Mouse (Mus musculus): ENCODE measurements around the gene Dazap1. TPM values are rescaled to one million over a fixed set of nuclear protein-coding genes. Genes with fewer than 3 reads are reported as not detected.
A peak's percentile ranks its signal among the peaks of the same experiment; 100 is the strongest.
"Not testable (repeated sequence)": the region's sequence is repeated elsewhere in the genome, so short reads cannot be mapped to it uniquely, and the experiment has no call there.

Dazap1 gene
- total RNA-seq, 2 experiments from 2014 or later: 49.9 to 51.0 TPM

GRCm38 (mm10) chr10:80247849-80248248, 13.4 kb upstream of the Dazap1 start:
- intact Hi-C loops (cut with DNase I; ENCODE audit: low total_unique reads): no loop called here
- DNase-seq: no peak

GRCm38 (mm10) chr10:80248437-80248836, 12.8 kb upstream of the Dazap1 start:
- DNase-seq; intact Hi-C loops (cut with DNase I; ENCODE audit: low total_unique reads): not testable (repeated sequence)

- DNase-seq: peak; percentile 89
- intact Hi-C loops (cut with DNase I; ENCODE audit: low total_unique reads): no loop called here
These were observed 12.2 kb upstream of the Dazap1 start, which contains the start of gene Ndufs7 for GRCm38 (mm10) chr10:80248971-80249640. Ndufs7 (plus strand) TSS chr10:80249121.

GRCm38 (mm10) chr10:80250059-80250458, 11.2 kb upstream of the Dazap1 start:
- intact Hi-C loops (cut with DNase I; ENCODE audit: low total_unique reads): no loop called here

GRCm38 (mm10) chr10:80250573-80250972, 10.7 kb upstream of the Dazap1 start:
- intact Hi-C loops (cut with DNase I; ENCODE audit: low total_unique reads): no loop called here
- DNase-seq: no peak

More at GRCm38 (mm10) chr10:80250059-80250458, 11.2 kb upstream of the Dazap1 start:
- DNase-seq: no peak

- intact Hi-C loops (cut with DNase I; ENCODE audit: low total_unique reads): no loop called here
These were observed 9.3 kb upstream of the Dazap1 start for GRCm38 (mm10) chr10:80252011-80252410.

GRCm38 (mm10) chr10:80252493-80253274, 8.6 kb upstream of the Dazap1 start:
- no peak for DNase-seq

More at GRCm38 (mm10) chr10:80252011-80252410, 9.3 kb upstream of the Dazap1 start:
- no peak for DNase-seq

GRCm38 (mm10) chr10:80253551-80253950, 7.7 kb upstream of the Dazap1 start:
- DNase-seq: no peak
- intact Hi-C loops (cut with DNase I; ENCODE audit: low total_unique reads): no loop called here

More at GRCm38 (mm10) chr10:80252493-80253274, 8.6 kb upstream of the Dazap1 start:
- intact Hi-C loops (cut with DNase I; ENCODE audit: low total_unique reads): no loop called here

GRCm38 (mm10) chr10:80254331-80255297, 6.7 kb upstream of the Dazap1 start:
- intact Hi-C loops (cut with DNase I; ENCODE audit: low total_unique reads): no loop called here

GRCm38 (mm10) chr10:80255881-80256535, 5.3 kb upstream of the Dazap1 start:
- peak; percentile 54 for DNase-seq

More at GRCm38 (mm10) chr10:80254331-80255297, 6.7 kb upstream of the Dazap1 start:
- no peak for DNase-seq

GRCm38 (mm10) chr10:80257936-80258335, 3.4 kb upstream of the Dazap1 start:
- DNase-seq: no peak
- intact Hi-C loops (cut with DNase I; ENCODE audit: low total_unique reads): no loop called here

More at GRCm38 (mm10) chr10:80255881-80256535, 5.3 kb upstream of the Dazap1 start:
- intact Hi-C loops (cut with DNase I; ENCODE audit: low total_unique reads): no loop called here

GRCm38 (mm10) chr10:80258752-80259462, 2.4 kb upstream of the Dazap1 start:
- intact Hi-C loops (cut with DNase I; ENCODE audit: low total_unique reads): no loop called here
- DNase-seq: no peak

GRCm38 (mm10) chr10:80259463-80259805, 1.9 kb upstream of the Dazap1 start:
- intact Hi-C loops (cut with DNase I; ENCODE audit: low total_unique reads): no loop called here
- DNase-seq: no peak

- intact Hi-C loops (cut with DNase I; ENCODE audit: low total_unique reads): no loop called here
- DNase-seq: peak; percentile 82
These were observed 1.2 kb upstream of the Dazap1 start for GRCm38 (mm10) chr10:80259861-80260641.

- DNase-seq: peak; percentile 100
- intact Hi-C loops (cut with DNase I; ENCODE audit: low total_unique reads): no loop called here
These were observed 291 bp downstream of the Dazap1 start for GRCm38 (mm10) chr10:80261585-80261968.

GRCm38 (mm10) chr10:80262169-80262568, 883 bp downstream of the Dazap1 start:
- intact Hi-C loops (cut with DNase I; ENCODE audit: low total_unique reads): no loop called here
- no peak for DNase-seq

GRCm38 (mm10) chr10:80262776-80263365, 1.6 kb downstream of the Dazap1 start:
- DNase-seq: no peak
- intact Hi-C loops (cut with DNase I; ENCODE audit: low total_unique reads): no loop called here
